Mouse (Mus musculus): ENCODE data around the gene Tjp3. TPM values are rescaled to one million over a fixed set of nuclear protein-coding genes. Genes with fewer than 3 reads are reported as not detected.
A peak's percentile ranks its signal among the peaks of the same experiment; 100 is the strongest.

Gene Tjp3
- polyA plus RNA-seq, 1 experiment: 8.1 TPM

GRCm38 (mm10) chr10:81238618-81239017 lies 52.8 kb downstream of the Tjp3 start:
- DNase-seq (ENCODE audit: low read depth in 1 of 2, low spot score in 2 of 2): no peak
- TF ChIP-seq CTCF (IDR thresholded peaks at IDR 0.05; ENCODE audit: extremely low read depth, insufficient read depth, insufficient read length, insufficient replicate concordance) (no peak), POLR2A (IDR thresholded peaks at IDR 0.05; ENCODE audit: low read depth, low read length) (no peak)
- H3K4me1 ChIP-seq (ENCODE audit: control insufficient read depth, insufficient read depth, insufficient read length): no peaks in the 10 kb centered on the region
- WGBS: 80% methylated on average over 2 of the region's 2 CpGs
- peaks cover 6% of the 10 kb centered on the region; the same call in 1 of the 2 replicates for H3K27me3 ChIP-seq (ENCODE audit: control insufficient read depth, insufficient read depth, low read length)
- H3K27ac ChIP-seq (ENCODE audit: insufficient read depth, low read length): no peak overlapping the region
- no peaks in the 10 kb centered on the region for H3K36me3 ChIP-seq (ENCODE audit: control insufficient read depth, insufficient read depth, low read length)
- no peak overlapping the region for H3K4me3 ChIP-seq (ENCODE audit: extremely low read depth, insufficient read depth, insufficient read length)

GRCm38 (mm10) chr10:81236471-81237268 lies 54.7 kb downstream of the Tjp3 start:
- H3K27me3 ChIP-seq (ENCODE audit: control insufficient read depth, insufficient read depth, low read length): peaks cover 6% of the 10 kb centered on the region; the same call in 1 of the 2 replicates
- no peak for DNase-seq (ENCODE audit: low read depth in 1 of 2, low spot score in 2 of 2)
- no peaks in the 10 kb centered on the region for H3K36me3 ChIP-seq (ENCODE audit: control insufficient read depth, insufficient read depth, low read length)
- H3K27ac ChIP-seq (ENCODE audit: insufficient read depth, low read length): no peak overlapping the region
- TF ChIP-seq POLR2A (IDR thresholded peaks at IDR 0.05; ENCODE audit: low read depth, low read length) (no peak), CTCF (IDR thresholded peaks at IDR 0.05; ENCODE audit: extremely low read depth, insufficient read depth, insufficient read length, insufficient replicate concordance) (no peak)
- peaks cover 7% of the 10 kb centered on the region for H3K4me1 ChIP-seq (ENCODE audit: control insufficient read depth, insufficient read depth, insufficient read length)
- H3K4me3 ChIP-seq (ENCODE audit: extremely low read depth, insufficient read depth, insufficient read length): no peak overlapping the region
- WGBS: 89% methylated on average over 12 of the region's 12 CpGs

GRCm38 (mm10) chr10:81234206-81234605 lies 57.2 kb downstream of the Tjp3 start:
- TF ChIP-seq CTCF (IDR thresholded peaks at IDR 0.05; ENCODE audit: extremely low read depth, insufficient read depth, insufficient read length, insufficient replicate concordance) (no peak), POLR2A (IDR thresholded peaks at IDR 0.05; ENCODE audit: low read depth, low read length) (no peak)
- Histone ChIP-seq H3K4me3 (ENCODE audit: extremely low read depth, insufficient read depth, insufficient read length) (no peak overlapping the region), H3K27me3 (ENCODE audit: control insufficient read depth, insufficient read depth, low read length) (peaks cover 4% of the 10 kb centered on the region; the same call in 1 of the 2 replicates), H3K4me1 (ENCODE audit: control insufficient read depth, insufficient read depth, insufficient read length) (peaks cover 10% of the 10 kb centered on the region), H3K36me3 (ENCODE audit: control insufficient read depth, insufficient read depth, low read length) (no peaks in the 10 kb centered on the region), H3K27ac (ENCODE audit: insufficient read depth, low read length) (no peak overlapping the region)
- no peak for DNase-seq (ENCODE audit: low read depth in 1 of 2, low spot score in 2 of 2)
- WGBS: 94% methylated on average over 6 of the region's 6 CpGs

- no peak for TF ChIP-seq CTCF (IDR thresholded peaks at IDR 0.05; ENCODE audit: extremely low read depth, insufficient read depth, insufficient read length, insufficient replicate concordance)
- no peak for TF ChIP-seq POLR2A (IDR thresholded peaks at IDR 0.05; ENCODE audit: low read depth, low read length)
- Histone ChIP-seq H3K4me3 (ENCODE audit: extremely low read depth, insufficient read depth, insufficient read length) (peak overlapping the region; percentile 64), H3K27ac (ENCODE audit: insufficient read depth, low read length) (no peak overlapping the region), H3K27me3 (ENCODE audit: control insufficient read depth, insufficient read depth, low read length) (peaks cover 5% of the 10 kb centered on the region; the same call in 1 of the 2 replicates), H3K36me3 (ENCODE audit: control insufficient read depth, insufficient read depth, low read length) (no peaks in the 10 kb centered on the region), H3K4me1 (ENCODE audit: control insufficient read depth, insufficient read depth, insufficient read length) (peaks cover 10% of the 10 kb centered on the region)
- 3% methylated on average over 28 of the region's 28 CpGs for WGBS
- DNase-seq (ENCODE audit: low read depth in 1 of 2, low spot score in 2 of 2): no peak
Measured at GRCm38 (mm10) chr10:81233226-81233585, 58.2 kb downstream of the Tjp3 start.

- WGBS: 11% methylated on average over 29 of the region's 29 CpGs
- Histone ChIP-seq H3K27me3 (ENCODE audit: control insufficient read depth, insufficient read depth, low read length) (peaks cover 5% of the 10 kb centered on the region; the same call in 1 of the 2 replicates), H3K4me1 (ENCODE audit: control insufficient read depth, insufficient read depth, insufficient read length) (peaks cover 10% of the 10 kb centered on the region), H3K36me3 (ENCODE audit: control insufficient read depth, insufficient read depth, low read length) (no peaks in the 10 kb centered on the region), H3K27ac (ENCODE audit: insufficient read depth, low read length) (no peak within 1 kb of the TSS), H3K4me3 (ENCODE audit: extremely low read depth, insufficient read depth, insufficient read length) (peak within 1 kb of the TSS; percentile 64)
- TF ChIP-seq CTCF (IDR thresholded peaks at IDR 0.05; ENCODE audit: extremely low read depth, insufficient read depth, insufficient read length, insufficient replicate concordance): no peak
- TF ChIP-seq POLR2A (IDR thresholded peaks at IDR 0.05; ENCODE audit: low read depth, low read length): peak; percentile 14; the same call in 1 of the 2 replicates
- peak; percentile 78 to 91 for DNase-seq (ENCODE audit: low read depth in 1 of 2, low spot score in 2 of 2)
Measured at GRCm38 (mm10) chr10:81232580-81233225, 58.7 kb downstream of the Tjp3 start, which contains the start of gene Zfr2. Gene Zfr2, plus strand, starts transcription at chr10:81233155.

GRCm38 (mm10) chr10:81231436-81231835 lies 59.9 kb downstream of the Tjp3 start:
- no peak overlapping the region for H3K4me3 ChIP-seq (ENCODE audit: extremely low read depth, insufficient read depth, insufficient read length)
- H3K27ac ChIP-seq (ENCODE audit: insufficient read depth, low read length): no peak overlapping the region
- DNase-seq (ENCODE audit: low read depth in 1 of 2, low spot score in 2 of 2): no peak
- no peaks in the 10 kb centered on the region for H3K36me3 ChIP-seq (ENCODE audit: control insufficient read depth, insufficient read depth, low read length)
- 64% methylated on average over 7 of the region's 7 CpGs for WGBS
- H3K4me1 ChIP-seq (ENCODE audit: control insufficient read depth, insufficient read depth, insufficient read length): peaks cover 10% of the 10 kb centered on the region
- TF ChIP-seq POLR2A (IDR thresholded peaks at IDR 0.05; ENCODE audit: low read depth, low read length) (no peak), CTCF (IDR thresholded peaks at IDR 0.05; ENCODE audit: extremely low read depth, insufficient read depth, insufficient read length, insufficient replicate concordance) (no peak)
- H3K27me3 ChIP-seq (ENCODE audit: control insufficient read depth, insufficient read depth, low read length): peaks cover 5% of the 10 kb centered on the region; the same call in 1 of the 2 replicates

Measured in spleen, adult 2 months (tissue).